Mouse (Mus musculus): ENCODE measurements around the gene Cenpb.

Cenpb gene

GRCm38 (mm10) chr2:131163924-131164323 is 15.9 kb downstream of the Cenpb start:
- no peak for DNase-seq

DNA sequence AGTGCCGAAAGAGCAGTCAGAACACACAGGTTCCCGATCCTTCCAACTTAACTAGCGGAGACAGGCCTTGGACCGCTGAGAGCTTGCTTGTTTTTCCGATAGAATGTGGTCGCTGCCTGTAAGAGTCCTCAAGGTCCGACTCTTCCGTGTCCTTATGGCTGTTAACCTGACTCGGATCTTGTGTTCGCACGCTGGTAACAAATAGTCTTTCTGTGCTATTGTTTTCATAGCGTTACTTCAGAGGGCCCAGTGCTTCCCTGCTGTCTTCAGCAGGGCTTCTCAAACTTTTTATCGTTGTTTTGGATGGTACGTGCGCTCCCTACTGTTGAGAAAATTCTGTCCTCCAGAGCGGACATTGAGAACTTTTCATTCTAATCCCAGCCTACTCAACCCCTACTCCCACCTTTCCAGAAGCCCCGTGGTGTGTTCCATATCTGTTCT is 19.2 kb downstream of the Cenpb start:
- DNase-seq, result peak; percentile 22

DNA sequence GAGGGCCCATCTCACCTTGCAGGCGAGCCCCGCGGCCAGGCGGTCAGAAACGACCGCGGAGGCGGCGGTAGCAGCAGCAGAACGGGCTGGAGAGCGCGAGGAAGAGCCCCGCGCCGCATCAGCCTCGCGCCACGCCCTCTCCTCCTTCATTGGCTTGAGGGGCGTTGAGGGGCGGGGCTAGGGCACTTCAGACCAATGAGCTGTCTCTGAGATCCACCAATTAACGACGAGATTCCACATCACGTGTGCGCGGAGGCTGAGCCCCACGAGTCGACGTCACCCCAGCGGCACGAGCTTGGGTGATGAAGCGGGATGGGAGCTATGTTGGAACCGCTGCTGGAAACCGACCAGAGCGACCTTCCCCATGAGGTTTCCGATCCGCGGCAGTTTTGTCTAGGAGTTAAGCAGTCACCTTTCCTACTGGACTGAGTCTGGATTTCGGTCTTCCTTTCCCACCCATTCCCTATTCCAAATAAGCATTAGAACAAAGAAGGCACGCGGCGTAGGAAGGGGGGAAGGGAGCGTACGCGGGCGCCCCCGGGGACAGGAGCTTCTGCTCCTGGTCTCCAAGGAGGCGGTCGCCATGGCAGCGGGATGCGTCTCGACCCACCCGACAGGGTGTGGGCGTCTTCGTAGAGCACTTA is 19.8 kb downstream of the Cenpb start, which contains the start of gene 1700037H04Rik:
Gene 1700037H04Rik, minus strand, starts transcription at position 144 of the 644 bp plus-strand sequence.
- peak; percentile 96 for DNase-seq

DNA sequence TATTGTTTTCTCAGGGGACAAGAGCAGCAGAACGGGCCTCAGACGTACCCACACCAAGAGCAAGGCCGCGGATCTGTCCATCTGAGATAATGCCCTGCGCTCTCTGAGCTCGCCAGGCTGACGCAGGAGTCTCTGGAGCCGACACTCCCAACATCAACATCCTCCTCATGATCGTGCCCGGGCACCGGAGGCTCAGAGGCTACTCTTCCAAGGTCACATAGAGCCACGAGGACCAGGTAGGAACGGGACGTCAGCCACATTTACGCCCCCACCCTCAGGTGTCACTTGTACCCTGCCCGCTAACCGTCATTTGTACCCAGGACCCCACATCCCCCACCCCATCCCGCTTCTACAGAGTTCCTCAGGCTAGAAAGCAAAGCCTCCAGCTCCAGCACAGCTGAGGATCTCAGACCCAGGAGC is 20.4 kb downstream of the Cenpb start:
- DNase-seq, result no peak

GRCm38 (mm10) chr2:131156987-131157386 is 22.9 kb downstream of the Cenpb start:
- DNase-seq, result no peak

DNA sequence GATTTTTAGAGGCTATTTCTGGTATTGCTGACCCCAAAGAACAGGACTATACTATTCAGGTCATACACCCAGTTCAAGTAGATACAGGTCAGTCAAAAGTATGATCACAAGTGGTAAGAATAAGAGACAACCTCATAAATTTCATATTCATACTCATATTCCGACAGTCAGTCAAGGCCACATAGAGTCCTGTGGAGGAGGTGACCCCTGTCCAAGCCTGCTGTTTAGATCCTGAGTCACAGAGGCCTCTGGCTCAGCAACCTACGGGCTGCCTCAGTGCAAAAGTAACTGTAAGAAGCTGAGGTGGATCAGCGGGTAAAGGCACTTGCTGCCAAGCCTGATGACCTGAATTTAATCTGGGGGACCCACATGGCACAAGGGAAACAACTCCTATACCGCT is 25.8 kb downstream of the Cenpb start:
- DNase-seq, result no peak

- DNase-seq, result no peak
Measured at GRCm38 (mm10) chr2:131152166-131152730, 27.6 kb downstream of the Cenpb start.

- DNase-seq, result no peak
Measured at GRCm38 (mm10) chr2:131149254-131149578, 30.7 kb downstream of the Cenpb start.

DNA sequence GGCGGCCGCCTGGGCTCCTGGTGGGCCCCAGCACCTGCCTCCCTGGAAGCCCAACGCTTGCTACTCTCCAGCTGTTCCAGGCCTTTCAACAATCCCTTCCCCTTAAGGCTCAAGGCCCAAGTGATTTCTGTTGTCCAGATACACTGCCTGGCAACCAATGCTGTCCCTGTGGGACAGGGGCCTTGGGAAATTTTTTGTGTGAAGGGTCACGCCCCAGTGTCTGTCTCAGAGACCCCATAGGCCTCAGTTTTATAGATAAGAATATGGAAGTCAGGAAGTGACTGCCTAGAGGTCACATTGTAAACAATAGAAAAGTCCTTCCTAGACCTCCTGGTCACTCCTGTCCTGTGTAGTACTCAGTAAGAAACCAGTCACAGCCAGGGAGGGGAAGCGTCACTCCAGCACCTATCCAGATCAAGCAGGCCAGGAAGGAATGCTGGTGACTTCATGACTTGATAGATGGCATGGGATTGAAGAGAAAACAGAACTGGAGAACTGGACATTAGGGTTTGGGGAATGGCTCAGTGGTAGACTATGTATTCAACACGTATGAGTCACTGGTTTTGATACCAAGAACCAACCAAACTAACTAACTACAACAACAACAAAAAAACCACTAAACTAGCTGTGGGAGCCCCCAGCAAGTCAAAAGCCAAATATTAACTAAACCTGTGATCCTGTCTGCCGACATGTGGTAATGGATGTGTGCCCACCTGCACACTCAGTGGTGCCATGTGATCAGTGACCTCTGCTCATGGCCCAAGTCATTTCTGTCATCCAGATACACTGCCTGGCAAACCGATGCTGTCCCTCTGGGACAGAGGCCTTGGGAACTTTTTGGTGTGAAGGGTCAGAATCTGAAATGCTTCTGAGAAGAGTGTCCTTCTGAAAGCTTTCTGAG is 31.3 kb downstream of the Cenpb start:
- DNase-seq, result no peak

GRCm38 (mm10) chr2:131147043-131147365 is 32.9 kb downstream of the Cenpb start:
- DNase-seq, result no peak

DNA sequence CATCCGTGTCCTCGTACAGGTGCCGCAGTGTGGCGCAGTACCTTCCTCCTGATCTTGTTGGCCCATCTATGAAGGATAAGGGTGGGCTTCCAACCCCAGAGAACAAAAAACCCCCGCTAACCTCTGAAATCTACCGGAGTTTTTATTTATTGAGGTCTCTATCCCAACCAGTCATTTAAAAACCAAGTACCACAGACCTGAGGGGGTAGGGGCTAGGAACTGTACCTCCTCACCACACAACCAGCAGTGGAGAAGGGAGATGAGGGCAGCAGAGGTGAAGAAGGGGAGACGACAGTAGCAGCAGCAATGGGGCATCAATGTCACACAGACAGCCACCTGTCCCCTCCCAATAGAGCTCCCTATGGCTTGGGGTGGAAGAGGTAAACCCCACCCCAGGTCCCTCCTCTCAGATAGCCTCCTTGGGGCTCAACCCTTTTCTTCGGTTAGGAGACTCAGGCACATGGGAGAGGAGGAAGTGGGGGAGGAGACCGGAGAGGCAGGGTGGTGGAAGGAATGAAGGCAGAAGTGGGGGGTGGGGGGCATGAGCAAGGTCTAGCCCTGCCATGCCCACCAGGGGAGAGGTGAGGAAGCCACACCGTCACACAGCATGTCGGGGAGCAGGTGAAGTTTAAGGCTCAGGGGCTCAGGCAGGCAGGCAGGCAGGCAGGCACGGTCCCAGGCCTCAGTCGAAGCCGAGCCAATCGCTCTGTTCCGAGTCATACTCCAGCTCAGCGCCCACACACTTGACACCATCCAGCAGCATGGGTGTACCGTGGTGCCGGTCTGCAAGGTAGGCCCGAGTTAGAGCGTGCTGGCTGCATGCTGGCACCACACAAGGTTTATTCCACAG is 33.4 kb downstream of the Cenpb start:
- DNase-seq, result no peak

- DNase-seq, result no peak
Measured at GRCm38 (mm10) chr2:131145536-131145935, 34.3 kb downstream of the Cenpb start.

- no peak for DNase-seq
Measured at GRCm38 (mm10) chr2:131145121-131145520, 34.7 kb downstream of the Cenpb start.

DNA sequence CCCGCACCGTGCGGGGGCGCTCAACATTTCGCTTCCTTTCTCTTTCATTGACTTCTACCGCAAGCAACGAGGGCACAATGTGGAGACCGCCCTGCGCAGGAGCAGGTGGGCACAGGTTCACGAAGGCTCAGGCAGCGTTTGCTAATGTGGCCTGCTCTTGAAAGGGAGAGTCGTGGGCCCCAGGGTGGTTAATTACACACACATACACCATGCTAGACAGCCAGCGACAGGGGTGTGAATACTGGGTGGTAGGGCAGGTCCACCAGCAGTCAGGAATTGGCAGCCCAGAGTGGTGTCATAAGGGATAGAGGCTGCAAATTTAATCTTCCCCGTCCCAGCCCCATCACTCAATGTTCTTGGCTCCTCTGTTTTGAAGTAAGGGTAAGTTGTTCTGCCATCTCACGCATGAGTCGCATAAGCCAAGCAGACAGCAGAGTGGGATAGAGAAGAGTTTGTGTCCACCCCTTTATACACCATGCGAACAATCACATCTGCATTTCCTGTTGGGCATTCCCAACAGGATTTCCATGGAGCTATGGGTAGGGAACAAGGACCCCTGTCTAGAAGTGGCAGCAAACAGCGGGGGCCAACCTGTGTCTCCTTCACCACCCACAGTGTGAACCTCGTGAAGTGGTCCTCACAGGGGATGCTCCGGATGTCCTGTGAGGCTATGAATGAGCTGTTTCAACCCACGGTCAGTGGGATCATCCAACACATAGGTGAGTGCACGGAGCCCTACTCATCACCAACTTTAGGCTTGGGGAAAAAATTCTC is 36.7 kb downstream of the Cenpb start:
- DNase-seq, result no peak

DNA sequence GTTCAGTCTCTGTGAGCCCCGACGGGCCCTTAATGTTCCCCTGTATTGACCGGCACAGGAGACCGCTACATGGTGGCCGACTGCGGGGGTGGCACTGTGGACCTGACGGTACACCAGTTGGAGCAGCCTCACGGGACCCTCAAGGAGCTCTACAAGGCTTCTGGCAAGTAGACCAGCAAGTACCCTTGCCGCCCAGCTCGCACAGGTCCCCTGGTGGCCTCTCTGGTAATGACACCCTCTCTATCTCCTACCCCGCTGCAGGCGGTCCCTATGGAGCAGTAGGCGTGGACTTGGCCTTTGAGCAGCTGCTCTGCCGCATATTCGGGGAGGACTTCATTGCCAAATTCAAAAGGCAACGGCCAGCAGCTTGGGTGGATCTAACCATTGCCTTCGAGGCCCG is 37.3 kb downstream of the Cenpb start:
- DNase-seq, result peak; percentile 74

DNA sequence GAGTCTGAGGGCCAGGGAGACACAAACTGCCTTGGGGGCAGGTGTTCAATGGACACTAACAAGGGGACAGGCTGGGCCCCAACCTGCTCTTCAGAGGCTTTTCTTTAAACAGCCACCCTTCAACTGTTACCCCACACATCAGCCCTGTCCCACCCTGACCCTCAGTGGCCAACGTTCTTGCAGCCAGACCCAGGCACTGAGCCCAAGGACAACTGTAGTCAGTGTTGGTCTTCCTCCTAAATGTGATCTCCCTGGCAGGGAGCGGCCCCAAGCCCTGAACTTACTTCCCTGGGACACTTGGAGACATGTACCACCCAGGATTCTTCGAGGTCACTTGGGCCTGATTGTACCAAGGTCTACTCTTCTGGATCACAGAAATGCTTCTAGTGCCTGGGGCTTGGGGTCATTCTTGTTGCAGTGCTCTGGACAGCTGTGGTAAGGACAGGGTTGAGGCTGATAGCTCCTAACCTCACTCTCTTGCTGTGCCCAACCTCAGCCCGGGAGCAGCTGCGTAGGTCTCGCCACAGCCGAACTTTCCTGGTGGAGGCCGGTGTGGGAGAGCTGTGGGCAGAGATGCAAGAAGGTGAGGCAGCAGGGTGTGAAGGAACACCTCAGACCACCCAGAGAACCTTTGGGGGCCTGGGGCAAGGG is 38.4 kb downstream of the Cenpb start:
- no peak for DNase-seq

- DNase-seq, result no peak
Measured at GRCm38 (mm10) chr2:131140533-131140905, 39.3 kb downstream of the Cenpb start.

GRCm38 (mm10) chr2:131139886-131140532 is 39.9 kb downstream of the Cenpb start:
- DNase-seq, result no peak

DNA sequence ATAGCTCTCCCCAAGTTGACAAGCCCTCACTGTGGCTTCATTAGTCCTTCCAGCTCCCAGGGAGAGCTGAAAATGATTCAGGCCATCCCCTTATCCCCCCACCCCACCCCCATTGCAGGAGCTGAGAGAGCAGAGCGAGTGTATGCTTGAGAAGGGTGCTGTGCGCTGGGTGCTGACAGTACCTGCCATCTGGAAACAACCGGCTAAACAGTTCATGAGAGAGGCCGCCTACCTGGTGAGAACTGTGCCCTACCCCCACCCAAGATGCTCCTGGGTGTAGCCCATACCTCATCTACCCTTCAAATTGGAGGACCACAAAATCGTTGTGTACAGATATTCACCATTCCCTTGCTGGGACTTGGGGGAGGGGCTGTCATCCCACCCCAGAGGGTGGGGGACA is 40.6 kb downstream of the Cenpb start:
- no peak for DNase-seq

- no peak for DNase-seq
Measured at GRCm38 (mm10) chr2:131138760-131139159, 41.1 kb downstream of the Cenpb start.

GRCm38 (mm10) chr2:131138296-131138695 is 41.6 kb downstream of the Cenpb start:
- DNase-seq, result no peak
